Mouse (Mus musculus) cortical plate, adult 2 months (tissue): ENCODE measurements around the gene 5330417C22Rik. TPM values are rescaled to one million over a fixed set of nuclear protein-coding genes. Genes with fewer than 3 reads are reported as not detected.

Experiments used
- H3K27ac ChIP-seq: fragments of 200-500 bp; 2 replicates; pipeline ENCODE4 v1.5.1; 2012; ENCODE audit warnings: low read length, control low read depth, inconsistent platforms; ENCODE audit not compliant: insufficient read depth
- H3K4me1 ChIP-seq: fragments of 200-500 bp; 2 replicates; pipeline ENCODE4 v1.6.1; 2011; ENCODE audit warnings: low read length; ENCODE audit not compliant: control insufficient read depth, insufficient read depth
- H3K4me3 ChIP-seq: fragments of 200-500 bp; 2 replicates; pipeline ENCODE4 v1.5.1; 2011; ENCODE audit warnings: mild to moderate bottlenecking, low read length, control low read depth; ENCODE audit not compliant: insufficient read depth
- CTCF ChIP-seq: fragments of 200-500 bp; IDR thresholded peaks from 2 replicates; pipeline ENCODE4 v1.5.1; 2011; ENCODE audit warnings: mild to moderate bottlenecking, control low read depth, low read length; ENCODE audit not compliant: insufficient read depth; ENCODE audit errors: extremely low read depth
- POLR2A ChIP-seq: fragments of 200-500 bp; IDR thresholded peaks from 2 replicates; pipeline ENCODE4 v1.6.1; 2011; ENCODE audit warnings: mild to moderate bottlenecking, low read length, control low read depth; ENCODE audit not compliant: insufficient read depth; ENCODE audit errors: extremely low read depth
- polyA plus RNA-seq: library from polyadenylated mRNA; depleted of rRNA; stranded (reverse); fragments of >200 nt; gene quantifications from 2 replicates; pipeline ENCODE4 v1.2.3, GENCODE M21; 2012

Gene 5330417C22Rik
- polyA plus RNA-seq, 1 experiment: 28.0 TPM

GRCm38 (mm10) chr3:108562777-108563271 is 26.5 kb upstream of the 5330417C22Rik start:
- TF ChIP-seq CTCF (no peak), POLR2A (no peak)
- Histone ChIP-seq H3K4me3 (peak overlapping the region; percentile 45), H3K4me1 (0 out of 2 replicates have a peak, but pooled peaks cover 3% of the 10 kb centered on the region), H3K27ac (peak overlapping the region; percentile 49)

GRCm38 (mm10) chr3:108562133-108562730 is 25.9 kb upstream of the 5330417C22Rik start, which contains the start of gene Tmem167b:
TSS of gene Tmem167b (minus strand) at chr3:108562466.
- Histone ChIP-seq H3K4me3 (peak within 1 kb of the TSS; percentile 45), H3K4me1 (0 out of 2 replicates have a peak, but pooled peaks cover 3% of the 10 kb centered on the region), H3K27ac (peak within 1 kb of the TSS; percentile 49)
- TF ChIP-seq POLR2A: peak; percentile 53; the same call in 1 of the 2 replicates
- no peak for TF ChIP-seq CTCF

- H3K4me1 ChIP-seq: peaks cover 3% of the 10 kb centered on the region; the same call in 1 of the 2 replicates
- H3K4me3 ChIP-seq: no peak overlapping the region
- H3K27ac ChIP-seq: no peak overlapping the region
- TF ChIP-seq CTCF (no peak), POLR2A (no peak)
Observed at GRCm38 (mm10) chr3:108557888-108558287, 21.6 kb upstream of the 5330417C22Rik start.

- TF ChIP-seq CTCF (peak; percentile 82), POLR2A (peak; percentile 100)
- H3K27ac ChIP-seq: 0 out of 2 replicates have a peak overlapping the region, but pooled peaks have one; percentile 8
- no peaks in the 10 kb centered on the region; the same call in 1 of the 2 replicates for H3K4me1 ChIP-seq
- peak overlapping the region; percentile 52 for H3K4me3 ChIP-seq
Observed at GRCm38 (mm10) chr3:108554587-108555312, 18.4 kb upstream of the 5330417C22Rik start.

GRCm38 (mm10) chr3:108554111-108554561 is 17.8 kb upstream of the 5330417C22Rik start:
- Histone ChIP-seq H3K27ac (peak overlapping the region; percentile 8; the same call in 1 of the 2 replicates), H3K4me1 (no peaks in the 10 kb centered on the region; the same call in 1 of the 2 replicates)
- 0 out of 2 replicates have a peak, but pooled peaks have one; percentile 4 for TF ChIP-seq POLR2A
- no peak for TF ChIP-seq CTCF

GRCm38 (mm10) chr3:108542299-108542698 is 6.0 kb upstream of the 5330417C22Rik start:
- H3K27ac ChIP-seq: no peak overlapping the region
- TF ChIP-seq POLR2A (no peak), CTCF (no peak)
- H3K4me1 ChIP-seq: no peaks in the 10 kb centered on the region
- no peak overlapping the region for H3K4me3 ChIP-seq

More at GRCm38 (mm10) chr3:108554111-108554561, 17.8 kb upstream of the 5330417C22Rik start:
- peak overlapping the region; percentile 52 for H3K4me3 ChIP-seq

- no peak overlapping the region for H3K27ac ChIP-seq
- peak; percentile 76 for TF ChIP-seq CTCF
- TF ChIP-seq POLR2A: peak; percentile 56; the same call in 1 of the 2 replicates
- no peaks in the 10 kb centered on the region for H3K4me1 ChIP-seq
- peak overlapping the region; percentile 46 for H3K4me3 ChIP-seq
Observed at GRCm38 (mm10) chr3:108537303-108537702, 967 bp upstream of the 5330417C22Rik start.

GRCm38 (mm10) chr3:108535896-108536516 is 330 bp downstream of the 5330417C22Rik start:
- peak overlapping the region; percentile 46 for H3K4me3 ChIP-seq
- TF ChIP-seq POLR2A (no peak), CTCF (no peak)

GRCm38 (mm10) chr3:108533951-108534350 is 2.4 kb downstream of the 5330417C22Rik start, which contains the start of gene 1700013F07Rik:
TSS of gene 1700013F07Rik (plus strand) at chr3:108534150.
- no peak within 1 kb of the TSS for H3K27ac ChIP-seq
- H3K4me3 ChIP-seq: no peak within 1 kb of the TSS
- TF ChIP-seq CTCF (no peak), POLR2A (no peak)
- no peaks in the 10 kb centered on the region for H3K4me1 ChIP-seq

More at GRCm38 (mm10) chr3:108535896-108536516, 330 bp downstream of the 5330417C22Rik start:
- H3K4me1 ChIP-seq: no peaks in the 10 kb centered on the region
- H3K27ac ChIP-seq: no peak overlapping the region; the same call in 1 of the 2 replicates
